Mouse (Mus musculus) embryonic facial prominence, embryonic 12.5 days (tissue): ENCODE data around the gene Ptprs. TPM values are rescaled to one million over a fixed set of nuclear protein-coding genes. Genes with fewer than 3 reads are reported as not detected.

ENCODE experiments used
- ATAC-seq: fragments of 200-750 bp; cut with Nextera tagmentation; 2 replicates; pipeline ENCODE4 v1.8.0; 2017; ENCODE audit not compliant: insufficient number of reproducible peaks, insufficient read depth, low FRiP score, low TSS enrichment
- H3K27ac ChIP-seq: fragments of 300-500 bp; sonication (generic); 2 replicates; pipeline ENCODE4 v1.5.1; 2016; ENCODE audit warnings: mild to moderate bottlenecking
- H3K27me3 ChIP-seq: fragments of 300-500 bp; sonication (generic); 2 replicates; pipeline ENCODE4 v1.6.1; 2016; ENCODE audit warnings: mild to moderate bottlenecking, moderate library complexity
- H3K36me3 ChIP-seq: fragments of 300-500 bp; sonication (generic); 2 replicates; pipeline ENCODE4 v1.6.1; 2016; ENCODE audit warnings: mild to moderate bottlenecking
- H3K4me1 ChIP-seq: fragments of 300-500 bp; sonication (generic); 2 replicates; pipeline ENCODE4 v1.6.1; 2016
- H3K4me2 ChIP-seq: fragments of 300-500 bp; sonication (generic); replicated peaks from 2 replicates; pipeline ENCODE4 v1.6.1; 2016; ENCODE audit warnings: mild to moderate bottlenecking, moderate library complexity
- H3K4me3 ChIP-seq: fragments of 300-500 bp; sonication (generic); 2 replicates; pipeline ENCODE4 v1.5.1; 2016; ENCODE audit warnings: mild to moderate bottlenecking
- H3K9ac ChIP-seq: fragments of 300-500 bp; sonication (generic); 2 replicates; pipeline ENCODE4 v1.6.1; 2016; ENCODE audit warnings: mild to moderate bottlenecking, moderate library complexity
- H3K9me3 ChIP-seq: fragments of 300-500 bp; sonication (generic); 2 replicates; pipeline ENCODE4 v1.6.1; 2016; ENCODE audit warnings: mild to moderate bottlenecking, moderate library complexity
- WGBS: fragments of 180-500 bp; shearing (Covaris S2); methylation state at CpG from one replicate; pipeline ENCODE4 v1.1.7; 2016; 5-methylcytosine and 5-hydroxymethylcytosine counted together
- polyA plus RNA-seq: library from polyadenylated mRNA; unstranded; fragments of >200 nt; fragmentation: Nextera tagmentation; extraction: Ambion mirVana; gene quantifications from 2 replicates; pipeline ENCODE4 v1.2.1, GENCODE M21; 2016

Gene Ptprs
- polyA plus RNA-seq, 1 experiment from 2014 or later = 158 TPM

DNA sequence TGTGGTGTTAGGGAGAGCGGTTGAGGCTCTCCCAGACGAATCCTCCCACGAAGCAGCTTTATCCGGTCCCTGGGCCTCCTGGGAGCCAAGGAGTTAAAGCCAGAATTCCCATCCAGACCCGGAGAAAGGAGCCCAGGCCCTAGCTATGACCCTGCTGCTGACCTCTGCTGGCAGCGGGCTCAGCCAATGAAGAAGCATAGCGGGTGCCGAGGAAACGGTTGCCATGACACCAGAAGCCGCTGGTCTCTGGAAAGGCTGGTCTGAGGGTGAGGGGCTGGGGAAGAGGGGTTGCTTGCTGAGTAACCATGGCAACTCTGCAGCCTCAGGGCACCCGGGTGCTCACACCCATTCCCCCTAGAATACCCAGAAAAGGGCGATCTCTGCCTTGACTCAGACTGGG lies 11.7 kb upstream of the Ptprs start:
- peaks cover 12% of the 10 kb centered on the region for H3K9me3 ChIP-seq
- peak; percentile 42; the same call in 1 of the 2 replicates for ATAC-seq
- H3K36me3 ChIP-seq = no peaks in the 10 kb centered on the region
- no peak overlapping the region for H3K9ac ChIP-seq
- no peak overlapping the region for H3K27ac ChIP-seq
- peaks cover 9% of the 10 kb centered on the region for H3K4me1 ChIP-seq
- H3K27me3 ChIP-seq = no peaks in the 10 kb centered on the region
- H3K4me3 ChIP-seq = no peak overlapping the region
- 11% methylated on average over 12 of the region's 12 CpGs for WGBS
- H3K4me2 ChIP-seq = peak overlapping the region; percentile 30; the same call in 1 of the 2 replicates

DNA sequence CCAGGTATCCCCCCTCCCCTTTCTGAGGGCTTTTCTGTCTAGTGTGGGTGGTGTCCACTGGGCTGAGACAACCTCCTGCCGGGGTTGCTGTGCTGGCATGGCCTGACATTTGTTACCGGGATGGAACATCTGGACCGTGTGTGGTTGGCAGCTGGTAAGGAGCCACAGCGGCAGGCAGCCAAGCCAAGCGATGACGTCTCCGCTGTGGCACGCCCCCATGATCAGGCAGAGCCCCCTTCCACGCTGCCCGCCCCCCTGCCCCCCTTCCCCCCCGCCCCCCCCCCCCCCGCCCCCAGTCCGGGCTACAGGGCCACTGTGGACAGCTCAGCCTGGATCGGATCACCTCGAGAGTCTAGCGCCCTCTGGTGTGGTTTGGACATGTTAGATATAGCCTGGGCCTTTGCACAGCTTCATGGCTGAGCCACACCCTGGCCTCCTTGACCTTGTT lies 11.2 kb upstream of the Ptprs start:
- Histone ChIP-seq H3K4me3 (no peak overlapping the region), H3K9me3 (peaks cover 6% of the 10 kb centered on the region), H3K36me3 (no peaks in the 10 kb centered on the region), H3K27me3 (no peaks in the 10 kb centered on the region), H3K9ac (no peak overlapping the region), H3K4me2 (peak overlapping the region; percentile 30), H3K27ac (peak overlapping the region; percentile 13; the same call in 1 of the 2 replicates), H3K4me1 (peaks cover 9% of the 10 kb centered on the region)
- 3% methylated on average over 11 of the region's 16 CpGs for WGBS
- peak; percentile 70 for ATAC-seq

DNA sequence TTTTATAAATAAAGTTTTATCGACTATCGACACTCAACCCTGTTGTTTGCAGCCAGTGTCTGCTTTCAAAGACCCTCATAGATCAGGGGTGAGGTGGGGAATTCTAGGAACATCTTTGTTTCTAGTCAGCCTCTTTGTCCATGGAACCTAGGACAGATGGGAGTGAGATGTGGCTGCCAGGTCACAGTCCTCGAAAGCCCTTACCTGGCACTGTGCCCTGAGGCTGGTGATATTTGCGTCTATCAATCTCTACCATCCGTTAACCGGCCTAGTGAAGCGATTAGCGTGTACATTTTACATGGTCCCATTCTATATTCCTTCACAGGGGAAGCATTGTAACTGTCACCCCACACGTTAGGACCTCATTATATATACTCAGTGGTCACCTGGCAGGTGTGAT lies 9.6 kb upstream of the Ptprs start:
- H3K9me3 ChIP-seq = no peaks in the 10 kb centered on the region
- no peaks in the 10 kb centered on the region for H3K36me3 ChIP-seq
- H3K4me2 ChIP-seq = no peak overlapping the region
- no peak overlapping the region for H3K9ac ChIP-seq
- no peak overlapping the region for H3K27ac ChIP-seq
- no peak for ATAC-seq
- H3K4me3 ChIP-seq = no peak overlapping the region
- peaks cover 9% of the 10 kb centered on the region for H3K4me1 ChIP-seq
- WGBS = 93% methylated on average over 9 of the region's 9 CpGs
- no peaks in the 10 kb centered on the region for H3K27me3 ChIP-seq

DNA sequence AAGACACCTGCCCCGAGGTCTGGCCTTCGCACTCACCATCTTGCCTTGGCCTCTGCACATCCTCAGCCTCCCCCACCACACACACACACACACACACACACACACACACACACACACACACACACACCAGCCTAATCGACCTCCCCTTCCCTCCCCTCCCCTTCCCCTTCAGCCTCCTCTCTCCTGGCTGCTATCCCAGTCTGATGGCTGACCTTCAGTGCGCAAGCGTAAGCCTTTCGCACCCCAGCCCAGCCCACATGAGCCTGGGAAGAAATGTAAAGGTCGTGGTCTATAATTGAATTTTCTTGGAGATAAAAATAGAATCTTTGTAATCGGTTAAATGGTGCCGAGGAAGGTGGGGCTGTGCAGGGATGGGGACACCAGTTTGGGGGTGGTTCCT lies 8.8 kb upstream of the Ptprs start:
- H3K9ac ChIP-seq = no peak overlapping the region
- 68% methylated on average over 9 of the region's 9 CpGs for WGBS
- H3K9me3 ChIP-seq = no peaks in the 10 kb centered on the region
- H3K36me3 ChIP-seq = no peaks in the 10 kb centered on the region
- peaks cover 9% of the 10 kb centered on the region for H3K4me1 ChIP-seq
- no peak overlapping the region for H3K4me3 ChIP-seq
- no peaks in the 10 kb centered on the region for H3K27me3 ChIP-seq
- no peak overlapping the region for H3K4me2 ChIP-seq
- H3K27ac ChIP-seq = no peak overlapping the region
- ATAC-seq = no peak

DNA sequence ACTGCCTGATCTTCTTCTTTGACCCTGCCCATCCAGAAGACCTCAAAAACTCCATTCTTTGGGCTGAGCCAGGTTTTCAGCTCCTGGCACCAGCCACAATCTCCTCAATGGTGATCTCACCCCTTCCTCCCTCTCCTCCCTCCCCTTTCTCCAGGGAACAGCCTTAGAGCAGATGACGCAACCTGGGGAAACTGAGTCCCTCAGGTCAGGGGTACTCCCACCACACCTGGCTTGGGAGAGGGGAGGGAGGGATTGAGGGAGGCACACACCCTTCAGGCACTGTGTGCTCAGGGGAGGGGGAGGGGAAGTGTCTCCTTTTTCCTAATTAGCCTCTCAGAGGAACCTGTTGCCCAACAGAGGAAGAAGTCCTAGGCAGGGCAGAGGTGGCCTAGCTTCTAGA lies 6.4 kb upstream of the Ptprs start:
- H3K27ac ChIP-seq = no peak overlapping the region
- H3K27me3 ChIP-seq = no peaks in the 10 kb centered on the region
- no peaks in the 10 kb centered on the region for H3K9me3 ChIP-seq
- no peak for ATAC-seq
- H3K4me1 ChIP-seq = peaks cover 5% of the 10 kb centered on the region
- 94% methylated on average over 1 of the region's 1 CpGs for WGBS
- no peak overlapping the region for H3K4me3 ChIP-seq
- no peak overlapping the region for H3K9ac ChIP-seq
- no peak overlapping the region for H3K4me2 ChIP-seq
- no peaks in the 10 kb centered on the region for H3K36me3 ChIP-seq

DNA sequence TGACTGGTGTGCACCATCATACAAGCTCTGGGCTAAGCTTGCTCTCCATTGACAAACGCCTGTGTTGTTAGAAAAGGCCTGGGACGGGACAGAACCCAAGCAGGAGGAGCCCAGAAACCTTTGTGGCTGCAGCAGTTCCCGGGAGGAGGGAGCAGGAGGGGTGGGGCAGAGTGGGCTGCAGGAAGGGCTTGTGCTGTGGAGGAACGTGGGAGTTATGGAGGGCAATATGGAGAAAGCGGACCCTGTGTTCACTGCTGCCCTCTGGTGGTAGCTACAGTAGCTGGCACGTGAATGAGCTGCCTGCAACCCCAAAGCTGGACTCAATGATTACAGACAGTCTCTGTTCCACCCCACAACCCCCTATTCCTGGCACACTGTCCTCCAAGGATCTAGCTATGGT lies 3.1 kb upstream of the Ptprs start:
- Histone ChIP-seq H3K27me3 (peaks cover 16% of the 10 kb centered on the region), H3K36me3 (no peaks in the 10 kb centered on the region), H3K4me3 (no peak overlapping the region), H3K27ac (no peak overlapping the region), H3K4me2 (no peak overlapping the region), H3K4me1 (peaks cover 10% of the 10 kb centered on the region), H3K9ac (no peak overlapping the region), H3K9me3 (no peaks in the 10 kb centered on the region)
- WGBS = 15% methylated on average over 6 of the region's 6 CpGs
- ATAC-seq = no peak

DNA sequence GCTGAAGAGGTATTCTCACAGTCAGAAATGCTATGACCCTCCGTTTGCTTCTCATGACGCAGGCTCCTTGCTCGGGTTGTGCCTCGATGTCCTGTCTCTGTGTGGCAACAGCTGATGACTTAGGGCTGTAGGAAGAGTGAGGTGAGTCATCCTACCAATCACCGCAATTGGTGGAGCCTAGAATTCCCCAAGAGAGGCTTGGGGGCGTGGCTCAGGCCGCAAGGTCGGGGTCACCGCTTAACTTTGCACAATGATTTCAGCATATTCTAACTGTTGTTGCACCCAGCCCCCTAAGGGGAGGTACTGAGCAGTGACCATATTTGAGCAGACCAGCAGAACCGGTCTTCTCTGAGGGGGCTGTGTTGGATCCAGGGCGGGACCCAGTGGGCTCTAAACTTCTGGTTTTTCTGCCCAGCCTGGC lies 1.9 kb upstream of the Ptprs start:
- Histone ChIP-seq H3K9me3 (no peaks in the 10 kb centered on the region), H3K27ac (no peak overlapping the region), H3K4me3 (no peak overlapping the region), H3K27me3 (peaks cover 27% of the 10 kb centered on the region), H3K4me1 (peaks cover 22% of the 10 kb centered on the region), H3K4me2 (no peak overlapping the region), H3K9ac (no peak overlapping the region), H3K36me3 (no peaks in the 10 kb centered on the region)
- 66% methylated on average over 11 of the region's 11 CpGs for WGBS
- ATAC-seq = no peak

DNA sequence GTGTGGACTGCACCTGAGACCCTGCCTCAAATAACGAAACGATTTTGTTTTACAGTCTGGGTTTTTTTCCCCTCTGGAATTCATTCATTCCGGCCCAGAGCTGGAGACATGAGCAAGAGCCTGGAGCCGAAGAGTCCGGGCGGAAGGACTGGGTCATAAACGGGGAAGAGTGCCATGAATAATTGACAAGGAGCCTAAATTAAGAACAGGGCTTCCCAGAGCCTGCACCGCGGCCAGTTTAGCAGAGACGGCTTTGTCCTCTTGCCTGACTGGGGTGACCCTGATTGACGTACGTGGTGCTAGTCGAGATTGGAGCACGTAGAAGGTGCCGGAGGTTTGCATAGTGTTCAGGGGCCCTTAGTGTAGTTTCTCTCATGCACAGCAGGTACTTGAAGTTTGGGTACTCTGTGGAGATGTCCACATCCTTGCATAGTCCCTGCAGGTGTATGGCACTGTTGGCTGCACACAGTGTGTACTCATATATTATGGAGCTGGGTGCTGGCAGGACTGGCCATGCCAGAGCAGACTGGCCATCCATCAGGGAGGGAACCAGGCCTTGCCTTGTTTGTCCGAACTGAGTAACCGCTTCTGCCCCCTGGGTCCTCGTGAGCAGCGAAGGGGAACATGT lies 1.0 kb upstream of the Ptprs start:
- Histone ChIP-seq H3K9me3 (no peaks in the 10 kb centered on the region), H3K27me3 (peaks cover 34% of the 10 kb centered on the region), H3K4me2 (no peak overlapping the region), H3K27ac (no peak overlapping the region), H3K4me1 (peaks cover 31% of the 10 kb centered on the region), H3K9ac (no peak overlapping the region), H3K36me3 (no peaks in the 10 kb centered on the region), H3K4me3 (no peak overlapping the region)
- WGBS = 77% methylated on average over 19 of the region's 19 CpGs
- ATAC-seq = no peak

DNA sequence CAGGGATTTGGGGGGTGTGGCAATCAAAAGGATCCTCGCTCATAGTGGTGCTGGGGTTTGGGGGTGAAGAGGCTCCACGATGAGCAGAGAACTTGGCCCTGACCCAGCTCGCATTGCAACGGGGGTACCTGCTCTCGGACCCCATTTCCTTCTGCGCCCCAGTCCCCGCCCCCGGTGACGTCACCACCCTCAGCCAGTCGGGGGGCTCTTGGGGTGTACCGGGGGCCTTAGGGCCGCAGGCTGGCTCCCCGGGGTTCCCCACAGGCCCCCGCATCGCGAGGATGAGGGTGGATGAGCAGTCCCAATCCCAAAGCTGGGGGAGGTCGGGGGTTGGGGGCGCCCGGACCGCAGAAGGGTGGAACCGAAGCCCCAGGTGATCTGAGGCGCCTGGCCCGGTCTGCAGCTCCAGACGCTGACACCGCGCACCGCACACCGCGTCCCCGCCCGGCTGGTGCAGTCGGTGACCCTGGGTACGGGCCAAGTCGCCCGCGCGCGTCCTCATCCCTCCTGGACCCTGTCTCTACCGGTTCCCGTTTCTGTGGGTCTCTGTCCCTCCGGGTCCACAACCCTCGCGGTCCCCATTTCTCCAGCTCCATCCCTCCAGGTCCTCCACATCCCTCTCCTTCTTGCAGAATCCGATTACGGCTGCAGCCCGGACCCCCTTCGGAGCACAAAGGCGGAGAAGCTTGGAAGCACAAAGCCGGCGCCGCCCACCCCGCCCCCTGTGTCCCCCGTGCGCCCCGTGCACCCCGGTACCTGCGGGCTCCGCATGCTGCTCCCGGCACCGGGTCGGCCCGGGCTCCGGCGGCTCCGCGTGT lies 490 bp downstream of the Ptprs start:
- Histone ChIP-seq H3K9ac (peak overlapping the region; percentile 87), H3K27ac (peak overlapping the region; percentile 84), H3K4me2 (peak overlapping the region; percentile 97), H3K9me3 (no peaks in the 10 kb centered on the region), H3K36me3 (no peaks in the 10 kb centered on the region), H3K27me3 (peaks cover 47% of the 10 kb centered on the region), H3K4me3 (peak overlapping the region; percentile 87), H3K4me1 (peaks cover 39% of the 10 kb centered on the region)
- peak; percentile 25 for ATAC-seq
- under 1% methylated on average over 63 of the region's 66 CpGs for WGBS

DNA sequence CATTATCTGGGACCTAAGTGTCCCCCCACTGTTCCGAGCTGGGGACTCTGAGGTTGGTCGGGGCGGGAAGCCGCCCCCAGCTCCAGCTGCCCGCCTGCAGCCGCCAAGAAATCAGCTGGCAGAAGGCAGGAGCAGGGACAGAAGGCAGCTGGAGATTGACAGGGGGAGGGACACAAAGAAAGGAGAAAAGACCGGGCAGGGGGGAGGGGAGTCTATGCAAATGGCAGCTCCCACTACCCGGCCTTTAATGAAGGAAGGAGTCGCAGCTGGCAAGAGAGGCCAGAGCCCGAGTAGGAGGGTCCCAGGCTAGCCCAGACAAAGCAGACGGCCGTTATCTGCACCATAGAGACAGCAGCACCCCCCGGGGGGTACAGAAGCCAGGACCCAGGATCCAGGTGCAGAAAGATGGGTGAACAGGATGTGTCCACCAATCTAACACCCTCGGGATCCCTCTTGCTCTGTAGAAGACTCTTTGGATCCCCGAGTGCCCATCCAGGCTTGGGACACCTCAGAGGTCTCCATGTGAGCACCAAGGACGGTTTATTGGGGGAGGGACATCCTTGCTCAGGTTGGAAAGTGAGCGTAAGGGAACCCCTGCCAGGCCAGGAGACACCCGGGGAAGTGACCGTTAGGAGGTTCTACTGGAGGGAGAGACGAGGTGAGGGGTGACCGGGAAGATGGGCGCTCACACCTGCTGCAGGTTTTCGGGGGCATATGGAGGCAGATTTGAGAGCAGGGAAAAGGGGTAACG lies 1.3 kb downstream of the Ptprs start:
- Histone ChIP-seq H3K4me3 (peak overlapping the region; percentile 87), H3K9ac (peak overlapping the region; percentile 87), H3K27me3 (peaks cover 52% of the 10 kb centered on the region), H3K27ac (peak overlapping the region; percentile 84), H3K4me1 (peaks cover 47% of the 10 kb centered on the region), H3K4me2 (peak overlapping the region; percentile 97), H3K36me3 (no peaks in the 10 kb centered on the region), H3K9me3 (no peaks in the 10 kb centered on the region)
- 1% methylated on average over 24 of the region's 24 CpGs for WGBS
- no peak for ATAC-seq

DNA sequence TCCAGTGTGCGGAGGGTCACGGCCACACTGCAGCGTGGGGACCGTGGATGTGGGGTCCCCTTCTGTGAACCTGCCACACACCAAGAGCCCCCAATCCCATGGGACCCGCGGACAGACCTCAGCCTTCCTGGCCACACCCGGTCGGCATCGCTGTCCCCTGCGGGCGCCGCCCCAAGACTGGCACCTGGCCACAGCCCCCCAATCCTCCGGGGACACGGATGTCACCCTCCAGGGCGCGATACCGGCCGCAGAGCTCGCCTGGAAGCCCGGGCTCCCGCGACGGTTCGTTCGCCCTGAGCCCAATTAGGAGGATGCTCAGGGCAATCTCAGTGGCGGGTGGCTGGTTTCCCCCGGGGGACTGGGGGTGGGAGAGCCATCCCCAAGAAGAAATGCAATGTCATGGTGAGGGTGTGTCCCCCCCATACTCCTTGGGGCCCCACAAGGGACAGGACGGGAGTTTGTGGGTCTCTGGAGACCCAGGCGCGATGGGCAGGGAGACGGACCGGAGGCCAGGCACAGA lies 1.9 kb downstream of the Ptprs start:
- 4% methylated on average over 32 of the region's 32 CpGs for WGBS
- peaks cover 52% of the 10 kb centered on the region for H3K27me3 ChIP-seq

More for the DNA sequence above, 1.9 kb downstream of the Ptprs start:
- peak overlapping the region; percentile 87 for H3K9ac ChIP-seq
- H3K4me1 ChIP-seq = peaks cover 53% of the 10 kb centered on the region
- no peak for ATAC-seq
- no peaks in the 10 kb centered on the region for H3K9me3 ChIP-seq
- H3K4me3 ChIP-seq = peak overlapping the region; percentile 87
- H3K4me2 ChIP-seq = peak overlapping the region; percentile 97
- H3K27ac ChIP-seq = no peak overlapping the region
- no peaks in the 10 kb centered on the region for H3K36me3 ChIP-seq
